In the genomic region with DNA sequence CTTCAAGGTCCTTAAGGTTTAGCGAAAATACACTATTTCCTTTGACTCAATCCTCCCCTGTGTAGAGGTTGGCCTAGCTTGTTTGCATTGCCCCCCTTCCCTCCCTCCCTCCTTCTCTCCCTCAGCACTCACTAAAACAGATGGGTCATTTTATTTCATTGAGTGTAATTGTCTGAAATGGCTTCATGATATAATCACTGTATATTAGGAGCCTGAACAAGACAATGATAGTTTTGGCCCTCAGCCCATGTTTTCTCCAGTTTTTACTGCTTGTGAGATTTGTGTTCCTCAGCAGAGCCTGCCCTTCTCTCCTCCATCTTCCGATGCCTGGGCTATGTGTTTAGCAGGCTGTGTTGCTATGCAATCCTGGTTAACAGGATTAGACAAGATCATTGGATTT, we compare ENCODE assay signal across 15 mouse cellular contexts.
A peak's percentile ranks its signal among the peaks of the same experiment; 100 is the strongest.
DNase-seq lines count a peak whose midpoint lies in the region; ATAC-seq lines count a peak whose summit lies in the region.
"Had no signal": no experiment of that assay in that cellular context is flagged by ENCODE, and none has a peak within 500 bp of the region (broad histone marks: within the 10 kb centered on the region; RNA-seq: fewer than 3 reads in every experiment).

No protein-coding gene starts in this region.

- H3K4me3 ChIP-seq in forebrain, embryonic 14.5 days (ENCODE audit: low read depth, low read length): no peak overlapping the region
- H3K4me3 ChIP-seq in forebrain, embryonic 10.5 days: no peak overlapping the region
- H3K4me3 ChIP-seq in neural tube, embryonic 13.5 days: no peak overlapping the region
- H3K4me3 ChIP-seq in stomach, embryonic 15.5 days (replicated peaks): no peak overlapping the region
- H3K4me3 ChIP-seq: heart, embryonic 12.5 days; myocyte had no signal

- H3K27ac ChIP-seq in forebrain, embryonic 14.5 days (ENCODE audit: low read depth, low read length): no peak overlapping the region
- no peak overlapping the region for H3K27ac ChIP-seq in forebrain, embryonic 10.5 days
- H3K27ac ChIP-seq in neural tube, embryonic 13.5 days (replicated peaks): no peak overlapping the region
- H3K27ac ChIP-seq in stomach, embryonic 15.5 days: peak overlapping the region; percentile 64

- H3K4me2 ChIP-seq in forebrain, embryonic 14.5 days (ENCODE audit: low read length): no peak overlapping the region
- H3K4me2 ChIP-seq in neural tube, embryonic 13.5 days: no peak overlapping the region
- H3K4me2 ChIP-seq in stomach, embryonic 15.5 days: no peak overlapping the region
- H3K4me2 ChIP-seq: heart, embryonic 12.5 days had no signal

- H3K4me1 ChIP-seq in forebrain, embryonic 14.5 days (ENCODE audit: control insufficient read depth, insufficient read depth, low read length): no peaks in the 10 kb centered on the region
- H3K4me1 ChIP-seq in forebrain, embryonic 10.5 days: no peaks in the 10 kb centered on the region
- no peaks in the 10 kb centered on the region for H3K4me1 ChIP-seq in neural tube, embryonic 13.5 days (replicated peaks)
- no peaks in the 10 kb centered on the region for H3K4me1 ChIP-seq in stomach, embryonic 15.5 days

- no peaks in the 10 kb centered on the region for H3K27me3 ChIP-seq in forebrain, embryonic 14.5 days (replicated peaks; ENCODE audit: control insufficient read depth, insufficient read depth, low read length)
- H3K27me3 ChIP-seq in forebrain, embryonic 10.5 days (ENCODE audit: poor library complexity, severe bottlenecking): no peaks in the 10 kb centered on the region
- H3K27me3 ChIP-seq in neural tube, embryonic 13.5 days: no peaks in the 10 kb centered on the region
- H3K27me3 ChIP-seq in stomach, embryonic 15.5 days (replicated peaks): no peaks in the 10 kb centered on the region
- H3K27me3 ChIP-seq: heart, embryonic 12.5 days had no signal

- DNase-seq in forebrain, embryonic 14.5 days (ENCODE audit: low spot score): peak; percentile 21
- DNase-seq in forebrain, embryonic 10.5 days (ENCODE audit: extremely low spot score, low spot score): no peak
- peak; percentile 78 for DNase-seq in kidney, postnatal 10 days
- no peak for DNase-seq in kidney, adult 8-10 months
- DNase-seq in neural tube, embryonic 10.5 days (ENCODE audit: extremely low spot score, low spot score): no peak
- DNase-seq in layer of hippocampus, postnatal 25 days (ENCODE audit: extremely low spot score in 1 of 2, low spot score in 1 of 2): no peak
- DNase-seq: adrenal gland, postnatal 36 days; cerebellum, adult 11-12 months; gastrocnemius, postnatal 14 days; liver, postnatal 0 days; right cerebral cortex, adult 18-20 months had no signal

- 89% methylated on average over 2 of the region's 2 CpGs for WGBS in forebrain, embryonic 14.5 days
- WGBS in forebrain, embryonic 10.5 days: 89% methylated on average over 2 of the region's 2 CpGs
- 59% methylated on average over 2 of the region's 2 CpGs for WGBS in neural tube, embryonic 13.5 days
- WGBS in stomach, embryonic 15.5 days: 37% methylated on average over 2 of the region's 2 CpGs

- H3K9ac ChIP-seq in forebrain, embryonic 14.5 days (ENCODE audit: low read length): no peak overlapping the region
- no peak overlapping the region for H3K9ac ChIP-seq in neural tube, embryonic 13.5 days
- H3K9ac ChIP-seq in stomach, embryonic 15.5 days: no peak overlapping the region
- H3K9ac ChIP-seq: heart, embryonic 12.5 days; liver, postnatal 0 days had no signal

- H3K36me3 ChIP-seq in forebrain, embryonic 14.5 days (ENCODE audit: control insufficient read depth, insufficient read depth, low read length): no peaks in the 10 kb centered on the region
- H3K36me3 ChIP-seq in forebrain, embryonic 10.5 days (replicated peaks): no peaks in the 10 kb centered on the region
- H3K36me3 ChIP-seq in neural tube, embryonic 13.5 days: no peaks in the 10 kb centered on the region
- H3K36me3 ChIP-seq in stomach, embryonic 15.5 days: no peaks in the 10 kb centered on the region
- H3K36me3 ChIP-seq: heart, embryonic 12.5 days had no signal

- peak; percentile 46; the same call in 1 of the 2 replicates for ATAC-seq in forebrain, embryonic 14.5 days
- peak; percentile 71; the same call in 1 of the 2 replicates for ATAC-seq in neural tube, embryonic 13.5 days (ENCODE audit: low read depth)
- ATAC-seq in stomach, embryonic 15.5 days (ENCODE audit: insufficient read depth, low FRiP score, low read depth): peak; percentile 82
- ATAC-seq: liver, postnatal 0 days had no signal

- H3K9me3 ChIP-seq in forebrain, embryonic 14.5 days (replicated peaks; ENCODE audit: control insufficient read depth, low read length): no peaks in the 10 kb centered on the region
- H3K9me3 ChIP-seq in forebrain, embryonic 10.5 days: no peaks in the 10 kb centered on the region
- H3K9me3 ChIP-seq in neural tube, embryonic 13.5 days: no peaks in the 10 kb centered on the region
- no peaks in the 10 kb centered on the region for H3K9me3 ChIP-seq in stomach, embryonic 15.5 days
- H3K9me3 ChIP-seq: heart, embryonic 12.5 days had no signal

Comparison
In these comparisons a context has a peak if more than half of its experiments do, and no peak if none do; other contexts are left out.
1. DNase-seq: peak in forebrain, embryonic 14.5 days (single experiment) and kidney, postnatal 10 days (single experiment); none in forebrain, embryonic 10.5 days (single experiment), kidney, adult 8-10 months (0 of 2), neural tube, embryonic 10.5 days (single experiment) and layer of hippocampus, postnatal 25 days (0 of 2).
2. Peak in every context shown above with its lines, with median percentiles within 50 percentile points of each other: ATAC-seq.